ENCODE assay signal across 20 mouse cellular contexts in genomic region chr10:101614230-101614629, GRCm38 (mm10).
DNase-seq lines count a peak whose midpoint lies in the region; ATAC-seq and TF ChIP-seq lines count a peak whose summit lies in the region.
"Had no signal": no experiment of that assay in that cellular context is flagged by ENCODE, and none has a peak within 500 bp of the region (broad histone marks: within the 10 kb centered on the region; RNA-seq: fewer than 3 reads in every experiment).

No protein-coding gene starts in this region.

- H3K4me2 ChIP-seq in hindbrain, embryonic 14.5 days (replicated peaks), result no peak overlapping the region
- no peak overlapping the region for H3K4me2 ChIP-seq in hindbrain, embryonic 11.5 days (replicated peaks; ENCODE audit: low read depth, low read length)
- H3K4me2 ChIP-seq in midbrain, postnatal 0 days (ENCODE audit: low read depth, low read length, poor library complexity, severe bottlenecking), result no peak overlapping the region
- H3K4me2 ChIP-seq in midbrain, embryonic 16.5 days (ENCODE audit: low read length), result no peak overlapping the region
- H3K4me2 ChIP-seq: hindbrain, embryonic 13.5 days had no signal

- H3K9me3 ChIP-seq in hindbrain, embryonic 14.5 days (ENCODE audit: control insufficient read depth, low read length), result no peaks in the 10 kb centered on the region
- H3K9me3 ChIP-seq in hindbrain, embryonic 11.5 days (ENCODE audit: control insufficient read depth, low read length), result no peaks in the 10 kb centered on the region
- H3K9me3 ChIP-seq in midbrain, postnatal 0 days (ENCODE audit: low read length), result no peaks in the 10 kb centered on the region
- H3K9me3 ChIP-seq in midbrain, embryonic 16.5 days (replicated peaks; ENCODE audit: control insufficient read depth, low read length, poor library complexity, severe bottlenecking), result no peaks in the 10 kb centered on the region
- H3K9me3 ChIP-seq: hindbrain, embryonic 13.5 days had no signal

- no peak for TF ChIP-seq CTCF in midbrain, postnatal 0 days (IDR thresholded peaks at IDR 0.05)

- peak; percentile 6 to 10 for DNase-seq in cerebellum, postnatal 10 days
- DNase-seq in cerebellum, adult 18-20 months, result no peak
- peak; percentile 26 for DNase-seq in hindbrain, embryonic 14.5 days (ENCODE audit: low spot score)
- no peak for DNase-seq in hindbrain, embryonic 11.5 days (ENCODE audit: low spot score)
- peak; percentile 19 for DNase-seq in midbrain, postnatal 0 days (ENCODE audit: low spot score)
- DNase-seq in spleen, adult 18-20 months, result no peak
- DNase-seq in embryo, embryonic 11 days, result no peak
- DNase-seq: adrenal gland, adult 2 months; cerebellum, adult 8-10 months; gastrocnemius, postnatal 36 days; liver, postnatal 0 days; lung, postnatal 14 days; retina, postnatal 1 day; thymus, postnatal 25 days had no signal

- H3K27me3 ChIP-seq in hindbrain, embryonic 14.5 days (ENCODE audit: control insufficient read depth, insufficient read depth, low read length), result no peaks in the 10 kb centered on the region
- no peaks in the 10 kb centered on the region for H3K27me3 ChIP-seq in hindbrain, embryonic 11.5 days (ENCODE audit: control insufficient read depth, insufficient read depth, low read length)
- no peaks in the 10 kb centered on the region for H3K27me3 ChIP-seq in midbrain, postnatal 0 days (ENCODE audit: insufficient read depth, low read length)
- no peaks in the 10 kb centered on the region for H3K27me3 ChIP-seq in midbrain, embryonic 16.5 days (ENCODE audit: control insufficient read depth, insufficient read depth, low read depth, low read length)
- H3K27me3 ChIP-seq: CH12.LX; hindbrain, embryonic 13.5 days; megakaryocyte, embryonic 14.5 days had no signal

- H3K36me3 ChIP-seq in hindbrain, embryonic 14.5 days (replicated peaks; ENCODE audit: control insufficient read depth, insufficient read depth), result no peaks in the 10 kb centered on the region
- no peaks in the 10 kb centered on the region for H3K36me3 ChIP-seq in hindbrain, embryonic 11.5 days (ENCODE audit: control insufficient read depth, insufficient read depth, low read length)
- no peaks in the 10 kb centered on the region for H3K36me3 ChIP-seq in midbrain, postnatal 0 days (ENCODE audit: insufficient read depth, low read length)
- no peaks in the 10 kb centered on the region for H3K36me3 ChIP-seq in midbrain, embryonic 16.5 days (ENCODE audit: control insufficient read depth, insufficient read depth, low read length)
- H3K36me3 ChIP-seq: hindbrain, embryonic 13.5 days had no signal

- ATAC-seq in hindbrain, embryonic 14.5 days (ENCODE audit: low FRiP score), result no peak
- ATAC-seq in hindbrain, embryonic 11.5 days (ENCODE audit: low FRiP score), result no peak
- no peak for ATAC-seq in midbrain, postnatal 0 days (ENCODE audit: low FRiP score)
- ATAC-seq in midbrain, embryonic 16.5 days, result no peak
- ATAC-seq: intestine, postnatal 0 days; liver, postnatal 0 days had no signal

- H3K4me3 ChIP-seq in hindbrain, embryonic 14.5 days (replicated peaks; ENCODE audit: low read length), result no peak overlapping the region
- H3K4me3 ChIP-seq in hindbrain, embryonic 11.5 days (ENCODE audit: low read depth, low read length), result no peak overlapping the region
- H3K4me3 ChIP-seq in midbrain, postnatal 0 days (ENCODE audit: low read depth, low read length), result no peak overlapping the region
- H3K4me3 ChIP-seq in midbrain, embryonic 16.5 days (ENCODE audit: low read depth, low read length), result no peak overlapping the region
- H3K4me3 ChIP-seq: hindbrain, embryonic 13.5 days; megakaryocyte, embryonic 14.5 days had no signal

- 57% methylated on average over 8 of the region's 8 CpGs for whole genome bisulfite sequencing in hindbrain, embryonic 14.5 days
- WGBS in hindbrain, embryonic 11.5 days, result 81% methylated on average over 8 of the region's 8 CpGs
- 49% methylated on average over 8 of the region's 8 CpGs for WGBS in midbrain, postnatal 0 days
- 57% methylated on average over 8 of the region's 8 CpGs for WGBS in midbrain, embryonic 16.5 days

- H3K27ac ChIP-seq in hindbrain, embryonic 14.5 days, result no peak overlapping the region
- H3K27ac ChIP-seq in hindbrain, embryonic 11.5 days (ENCODE audit: low read depth, low read length), result no peak overlapping the region
- no peak overlapping the region for H3K27ac ChIP-seq in midbrain, postnatal 0 days (ENCODE audit: low read depth, low read length)
- H3K27ac ChIP-seq in midbrain, embryonic 16.5 days (ENCODE audit: low read length), result no peak overlapping the region
- H3K27ac ChIP-seq: hindbrain, embryonic 13.5 days; kidney, postnatal 0 days had no signal

- no peak overlapping the region for H3K9ac ChIP-seq in hindbrain, embryonic 14.5 days
- no peak overlapping the region for H3K9ac ChIP-seq in hindbrain, embryonic 11.5 days (ENCODE audit: low read depth, low read length)
- H3K9ac ChIP-seq in midbrain, postnatal 0 days (replicated peaks; ENCODE audit: low read length, poor library complexity, severe bottlenecking), result no peak overlapping the region
- H3K9ac ChIP-seq in midbrain, embryonic 16.5 days (ENCODE audit: low read depth, low read length), result no peak overlapping the region
- H3K9ac ChIP-seq: hindbrain, embryonic 13.5 days; liver, postnatal 0 days had no signal

- no peaks in the 10 kb centered on the region for H3K4me1 ChIP-seq in hindbrain, embryonic 14.5 days (replicated peaks; ENCODE audit: control insufficient read depth, insufficient read depth, low read length)
- no peaks in the 10 kb centered on the region for H3K4me1 ChIP-seq in hindbrain, embryonic 11.5 days (replicated peaks; ENCODE audit: control insufficient read depth, insufficient read depth, low read length)
- no peaks in the 10 kb centered on the region for H3K4me1 ChIP-seq in midbrain, postnatal 0 days (ENCODE audit: insufficient read depth, low read length)
- no peaks in the 10 kb centered on the region for H3K4me1 ChIP-seq in midbrain, embryonic 16.5 days (ENCODE audit: control insufficient read depth, insufficient read depth, low read length)
- H3K4me1 ChIP-seq: hindbrain, embryonic 13.5 days; megakaryocyte, embryonic 14.5 days had no signal

Comparison
In these comparisons a context has a peak if more than half of its experiments do, and no peak if none do; other contexts are left out.
1. DNase-seq: peak in cerebellum, postnatal 10 days (2 of 2), hindbrain, embryonic 14.5 days (single experiment) and midbrain, postnatal 0 days (single experiment); none in cerebellum, adult 18-20 months (0 of 2), hindbrain, embryonic 11.5 days (single experiment), spleen, adult 18-20 months (0 of 2) and embryo, embryonic 11 days (single experiment).